Mouse (Mus musculus) CH12.LX (cell line): ENCODE results near the gene Tex28. TPM values are rescaled to one million over a fixed set of nuclear protein-coding genes. Genes with fewer than 3 reads are reported as not detected.
"Not testable (repeated sequence)": the region's sequence is repeated elsewhere in the genome, so short reads cannot be mapped to it uniquely, and the experiment has no call there.

Experiments
- DNase-seq: peaks from one replicate; pipeline ENCODE4 v3.0.0-alpha.2; 2013; ENCODE audit errors: extremely low read depth
- H3K27ac ChIP-seq: 2 replicates; pipeline ENCODE4 v1.5.1; 2012; ENCODE audit warnings: low read depth, mild to moderate bottlenecking, control low read depth, moderate library complexity; ENCODE audit not compliant: insufficient read depth
- H3K27me3 ChIP-seq: replicated peaks from 2 replicates; pipeline ENCODE3; 2012; ENCODE audit warnings: inconsistent platforms
- H3K36me3 ChIP-seq, 2 experiments: replicated peaks in 1 of 2; 2 replicates each; pipeline versions ENCODE3 to v1.6.1; 2012; ENCODE audit warnings: inconsistent platforms in 1 of 2, low read length in 1 of 2, mild to moderate bottlenecking in 1 of 2, mixed read lengths in 1 of 2, moderate library complexity in 1 of 2; ENCODE audit not compliant: control insufficient read depth in 1 of 2, insufficient read depth in 1 of 2
- H3K4me1 ChIP-seq, 2 experiments: 2 replicates each; pipeline ENCODE4 v1.6.1; 2012; ENCODE audit warnings: inconsistent platforms in 1 of 2, moderate library complexity in 1 of 2; ENCODE audit not compliant: insufficient read depth in 2 of 2, control insufficient read depth in 1 of 2
- H3K4me2 ChIP-seq: 2 replicates; pipeline ENCODE4 v1.6.1; 2012; ENCODE audit warnings: low read depth, mild to moderate bottlenecking, control low read depth; ENCODE audit not compliant: poor library complexity, insufficient read depth, severe bottlenecking
- H3K4me3 ChIP-seq, 3 experiments: fragments of 150-350 bp in 1 of 3; sonication (generic) in 1 of 3; replicated peaks in 1 of 3; 2 replicates each; pipeline versions ENCODE3 to v1.5.1; 2011 to 2012; ENCODE audit warnings: low read depth in 2 of 3, low read length in 2 of 3, mild to moderate bottlenecking in 2 of 3, moderate library complexity in 2 of 3, control low read depth in 1 of 3, improper control_type of control experiment in 1 of 3, inconsistent platforms in 1 of 3, mixed read lengths in 1 of 3; ENCODE audit not compliant: poor library complexity in 1 of 3
- H3K79me2 ChIP-seq: replicated peaks from 2 replicates; pipeline ENCODE4 v1.6.1; 2012; ENCODE audit warnings: mild to moderate bottlenecking, moderate library complexity; ENCODE audit not compliant: control insufficient read depth, poor library complexity, insufficient read depth, severe bottlenecking; ENCODE audit errors: extremely low read depth
- H3K9ac ChIP-seq: 2 replicates; pipeline ENCODE4 v1.6.1; 2012; ENCODE audit warnings: low read depth, mild to moderate bottlenecking, control low read depth, moderate library complexity; ENCODE audit not compliant: insufficient read depth
- H3K9me3 ChIP-seq: replicated peaks from 2 replicates; pipeline ENCODE3; 2012; ENCODE audit warnings: low read length, inconsistent platforms, mixed read lengths
- BHLHE40 ChIP-seq: IDR thresholded peaks from 2 replicates; pipeline ENCODE4 v1.6.1; 2011; ENCODE audit warnings: mild to moderate bottlenecking, low read depth, low read length, improper control_type of control experiment
- CHD1 ChIP-seq: IDR thresholded peaks from 2 replicates; pipeline ENCODE4 v1.6.1; 2012; ENCODE audit warnings: low read depth, low read length, improper control_type of control experiment, inconsistent platforms
- CTCF ChIP-seq, 2 experiments: IDR thresholded peaks in 1 of 2; conservative IDR thresholded peaks in 1 of 2; 2 replicates each; pipeline ENCODE4 v1.5.1; 2011 to 2012; ENCODE audit warnings: low read depth in 2 of 2, low read length in 2 of 2, improper control_type of control experiment in 1 of 2, inconsistent platforms in 1 of 2, mild to moderate bottlenecking in 1 of 2, moderate library complexity in 1 of 2
- E2F4 ChIP-seq: IDR thresholded peaks from 2 replicates; pipeline ENCODE4 v1.6.1; 2011; ENCODE audit warnings: low read depth, low read length, improper control_type of control experiment; ENCODE audit not compliant: insufficient replicate concordance
- ELF1 ChIP-seq: IDR thresholded peaks from 2 replicates; pipeline ENCODE4 v1.6.1; 2014; ENCODE audit warnings: low read depth, mild to moderate bottlenecking, inconsistent platforms, low read length, improper control_type of control experiment
- EP300 ChIP-seq: IDR thresholded peaks from 2 replicates; pipeline ENCODE4 v1.6.1; 2011; ENCODE audit warnings: low read length, improper control_type of control experiment
- ETS1 ChIP-seq: conservative IDR thresholded peaks from 2 replicates; pipeline ENCODE4 v1.6.1; 2012; ENCODE audit warnings: low read depth, mild to moderate bottlenecking, inconsistent platforms, low read length, improper control_type of control experiment, moderate library complexity
- HCFC1 ChIP-seq: IDR thresholded peaks from 2 replicates; pipeline ENCODE4 v1.6.1; 2012; ENCODE audit warnings: low read depth, mild to moderate bottlenecking, inconsistent platforms, low read length, improper control_type of control experiment
- IRF4 ChIP-seq: IDR thresholded peaks from 2 replicates; pipeline ENCODE4 v1.6.1; 2014; ENCODE audit warnings: low read depth, mild to moderate bottlenecking, inconsistent platforms, low read length, improper control_type of control experiment
- MAZ ChIP-seq: IDR thresholded peaks from 2 replicates; pipeline ENCODE4 v1.6.1; 2012; ENCODE audit warnings: low read depth, mild to moderate bottlenecking, inconsistent platforms, low read length, improper control_type of control experiment, moderate library complexity
- MXI1 ChIP-seq: IDR thresholded peaks from 2 replicates; pipeline ENCODE4 v1.6.1; 2011; ENCODE audit warnings: mild to moderate bottlenecking, low read depth, low read length, improper control_type of control experiment
- MYC ChIP-seq: IDR thresholded peaks from 2 replicates; pipeline ENCODE4 v1.6.1; 2011; ENCODE audit warnings: low read depth, mild to moderate bottlenecking, improper control_type of control experiment, low read length
- NRF1 ChIP-seq: IDR thresholded peaks from 2 replicates; pipeline ENCODE4 v1.6.1; 2014; ENCODE audit warnings: low read depth, mild to moderate bottlenecking, inconsistent platforms, low read length, improper control_type of control experiment, moderate library complexity
- POLR2A ChIP-seq: IDR thresholded peaks from 2 replicates; pipeline ENCODE4 v1.6.1; 2011; ENCODE audit warnings: low read depth, mild to moderate bottlenecking, improper control_type of control experiment, low read length
- RCOR1 ChIP-seq: conservative IDR thresholded peaks from 2 replicates; pipeline ENCODE4 v1.6.1; 2012; ENCODE audit warnings: low read depth, mild to moderate bottlenecking, inconsistent platforms, low read length, improper control_type of control experiment
- SIN3A ChIP-seq: IDR thresholded peaks from 2 replicates; pipeline ENCODE4 v1.6.1; 2012; ENCODE audit warnings: low read length, improper control_type of control experiment, inconsistent platforms
- TBP ChIP-seq: conservative IDR thresholded peaks from 2 replicates; pipeline ENCODE4 v1.6.1; 2011; ENCODE audit warnings: low read depth, low read length, improper control_type of control experiment
- UBTF ChIP-seq: IDR thresholded peaks from 2 replicates; pipeline ENCODE4 v1.6.1; 2012; ENCODE audit warnings: low read depth, mild to moderate bottlenecking, inconsistent platforms, low read length, improper control_type of control experiment, moderate library complexity
- ZKSCAN1 ChIP-seq: IDR thresholded peaks from 2 replicates; pipeline ENCODE4 v1.6.1; 2012; ENCODE audit warnings: low read depth, inconsistent platforms, low read length, improper control_type of control experiment, borderline replicate concordance
- ZMIZ1 ChIP-seq: IDR thresholded peaks from 2 replicates; pipeline ENCODE4 v1.6.1; 2012; ENCODE audit warnings: low read depth, mild to moderate bottlenecking, inconsistent platforms, low read length, improper control_type of control experiment
- dilution Hi-C: fragments of 300-500 bp; cut with MboI; formaldehyde crosslinking; loops from 2 replicates; pipeline ENCODE4 v1.14.3; 2020; ENCODE audit warnings: low sequenced_read_pairs; ENCODE audit not compliant: extremely low pct_unique_long_range_greater_than_20kb, extremely low pct_ligation_motif_present
- in situ Hi-C: fragments of 300-500 bp; cut with MboI; formaldehyde crosslinking; loops from 3 replicates; pipeline ENCODE4 v1.14.3; 2019; ENCODE audit warnings: low sequenced_read_pairs, low pct_ligation_motif_present, low pct_unique_long_range_greater_than_20kb, mixed read lengths
- polyA plus RNA-seq: library from polyadenylated mRNA; unstranded; fragments of >175 nt; gene quantifications from 2 replicates; pipeline ENCODE4 v1.2.1, GENCODE M21; 2012; ENCODE audit warnings: low read depth; ENCODE audit not compliant: insufficient read length
- total RNA-seq, 2 experiments: library from RNA; depleted of rRNA; stranded (reverse); fragments of 300-350 nt in 1 of 2; fragments of >200 nt in 1 of 2; gene quantifications; 2 replicates each; pipeline ENCODE4 v1.2.3; 2012 to 2014

The Tex28 gene
- total and polyA plus RNA-seq, 3 experiments, result not detected

DNA sequence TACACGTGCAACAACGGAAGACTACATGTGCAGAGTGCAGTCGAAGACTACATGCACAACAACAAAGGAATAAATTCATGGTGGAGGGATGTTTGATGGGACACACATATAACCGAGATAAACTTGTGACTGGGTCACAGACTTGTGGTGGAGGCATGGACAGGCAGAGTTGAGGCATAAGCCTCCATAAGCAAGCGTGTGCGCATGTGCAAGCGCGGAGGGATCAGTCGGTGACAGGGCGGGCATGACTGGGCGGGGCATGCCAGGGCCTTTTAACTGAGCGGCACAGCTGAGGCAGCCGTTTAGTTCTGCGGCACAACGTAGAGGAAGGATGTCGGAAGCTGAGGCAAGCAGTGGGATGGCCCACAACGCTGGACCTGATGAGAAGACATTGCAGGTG is 9.3 kb upstream of the Tex28 start, which contains the start of gene Tktl1:
Gene Tktl1, plus strand, starts transcription at position 301 of the 400 bp plus-strand sequence.
- no peak for DNase-seq
- Histone ChIP-seq H3K36me3 (no peaks in the 10 kb centered on the region), H3K27ac (no peak within 1 kb of the TSS), H3K27me3 (no peaks in the 10 kb centered on the region), H3K4me3 (no peak within 1 kb of the TSS), H3K9me3 (no peaks in the 10 kb centered on the region), H3K79me2 (no peaks in the 10 kb centered on the region), H3K9ac (no peak within 1 kb of the TSS), H3K4me2 (no peak within 1 kb of the TSS), H3K4me1 (no peaks in the 10 kb centered on the region)
- TF ChIP-seq BHLHE40 (no peak), UBTF (no peak), ELF1 (no peak), EP300 (no peak), MYC (no peak), CHD1 (no peak), CTCF (conservative IDR thresholded peaks at IDR 0.05 in 1 of 2, IDR thresholded peaks at IDR 0.05 in 1 of 2; ENCODE audit: low read depth in 2 of 2, low read length in 2 of 2) (no peak), IRF4 (no peak), E2F4 (no peak), SIN3A (no peak), POLR2A (no peak), MAZ (no peak), ZKSCAN1 (no peak), ZMIZ1 (no peak), TBP (no peak), NRF1 (no peak), RCOR1 (no peak), MXI1 (no peak), ETS1 (no peak), HCFC1 (no peak)
- in situ Hi-C loops, result no loop called here
- dilution Hi-C loops, result no loop called here

DNA sequence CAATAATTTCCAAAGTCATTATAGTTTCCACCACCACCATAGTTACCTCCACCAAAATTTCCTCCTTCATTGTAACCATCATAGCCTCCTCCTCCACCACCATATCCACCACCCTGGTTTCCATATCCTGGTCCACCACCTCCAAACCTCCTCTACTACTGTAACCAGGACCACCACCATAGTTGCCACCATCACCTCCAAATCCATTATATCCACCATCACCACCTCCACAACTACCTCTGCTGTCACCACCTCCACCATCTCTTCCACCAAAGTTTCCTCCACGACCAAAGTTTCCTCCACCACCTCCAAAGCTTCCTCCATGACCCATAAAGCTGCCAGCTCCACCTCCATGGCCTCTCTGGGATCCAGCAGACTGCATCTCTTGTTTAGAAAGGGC is 32.4 kb downstream of the Tex28 start, which contains the start of gene Mecp2:
Gene Mecp2, minus strand, starts transcription at position 101 of the 400 bp plus-strand sequence.
- H3K9ac ChIP-seq, H3K9me3 ChIP-seq, dilution Hi-C loops, H3K27ac ChIP-seq, H3K4me3 ChIP-seq, in situ Hi-C loops, H3K36me3 ChIP-seq, H3K79me2 ChIP-seq, H3K4me1 ChIP-seq, DNase-seq, H3K4me2 ChIP-seq, H3K27me3 ChIP-seq: not testable (repeated sequence)
